Mouse (Mus musculus): ENCODE results near the gene Gm20532.

Gm20532 gene

GRCm38 (mm10) chr2:26574862-26575261 is 11.6 kb upstream of the Gm20532 start:
- no peak for DNase-seq

GRCm38 (mm10) chr2:26575378-26575777 is 11.1 kb upstream of the Gm20532 start:
- DNase-seq: no peak

DNA sequence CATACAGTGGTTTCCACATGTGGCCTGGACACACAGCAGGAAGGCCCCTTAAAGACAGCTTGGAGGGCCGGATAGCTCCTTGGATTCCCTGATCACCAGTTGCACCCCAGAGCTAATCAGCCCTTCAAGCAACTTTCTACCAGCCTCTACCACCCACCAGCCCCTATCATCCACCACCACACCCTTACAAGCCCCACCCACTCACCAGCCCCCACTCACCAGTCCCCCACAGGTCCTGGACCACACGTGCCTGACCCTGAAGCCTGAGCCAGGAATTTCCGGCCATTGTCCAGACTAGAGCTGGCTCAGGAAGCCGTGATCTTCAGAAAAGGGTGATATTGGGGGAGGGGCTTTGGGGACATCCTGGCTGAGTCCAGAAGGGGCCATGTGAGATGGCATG is 10.6 kb upstream of the Gm20532 start:
- peak; percentile 62 to 78 for DNase-seq

- DNase-seq: no peak
Measured at GRCm38 (mm10) chr2:26576462-26576861, 10.0 kb upstream of the Gm20532 start.

- DNase-seq: peak; percentile 57 to 79
Measured at GRCm38 (mm10) chr2:26578369-26578768, 8.1 kb upstream of the Gm20532 start.

GRCm38 (mm10) chr2:26579714-26580113 is 6.7 kb upstream of the Gm20532 start, which contains the start of gene Egfl7:
TSS of gene Egfl7 (plus strand) at chr2:26580014.
- DNase-seq: no peak

GRCm38 (mm10) chr2:26580751-26581150 is 5.7 kb upstream of the Gm20532 start:
- DNase-seq: peak; percentile 43 to 53

- DNase-seq: peak; percentile 59 to 69
Measured at GRCm38 (mm10) chr2:26582203-26582602, 4.2 kb upstream of the Gm20532 start.

DNA sequence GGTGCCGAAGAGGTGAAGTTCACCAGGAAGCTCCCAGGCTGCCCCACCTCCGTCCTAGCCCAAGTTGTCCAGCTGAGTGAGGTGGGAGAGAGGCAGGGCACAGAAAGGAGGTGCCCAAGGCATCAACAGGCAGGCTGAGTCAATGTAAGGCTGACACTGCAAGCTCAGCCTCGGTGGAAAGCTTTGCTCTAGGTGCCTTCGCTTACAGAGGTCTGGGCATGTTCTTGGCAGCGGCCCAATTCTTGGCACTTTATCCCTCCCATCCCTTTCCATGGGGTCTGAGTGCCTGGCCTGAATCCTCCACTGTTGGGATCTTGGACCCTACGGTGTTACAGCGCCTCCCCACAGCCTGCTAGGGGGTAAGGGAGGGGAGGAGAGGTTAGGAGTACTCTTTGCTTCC is 3.7 kb upstream of the Gm20532 start:
- no peak for DNase-seq

DNA sequence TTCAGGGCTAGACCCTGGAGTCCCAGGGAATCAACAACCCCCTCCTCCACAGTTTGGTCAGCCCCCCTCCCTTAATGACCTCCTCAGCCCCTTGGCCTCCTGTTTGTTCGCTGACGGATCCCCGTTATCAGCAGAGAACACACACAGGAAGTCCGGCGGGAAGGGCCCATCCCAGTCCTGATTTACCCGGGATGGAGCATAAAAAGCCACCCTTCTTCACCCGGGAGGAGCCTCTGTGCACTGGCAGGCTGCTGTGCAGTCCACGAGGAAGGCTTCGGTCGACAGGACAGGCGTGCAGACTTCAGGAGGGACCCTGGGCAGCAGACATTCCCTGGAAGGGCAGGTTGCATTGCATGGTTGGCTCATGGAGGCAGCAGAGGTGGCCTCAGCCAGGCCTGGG is 2.8 kb upstream of the Gm20532 start:
- peak; percentile 72 to 76 for DNase-seq

GRCm38 (mm10) chr2:26585713-26586112 is 726 bp upstream of the Gm20532 start:
- DNase-seq: no peak

DNA sequence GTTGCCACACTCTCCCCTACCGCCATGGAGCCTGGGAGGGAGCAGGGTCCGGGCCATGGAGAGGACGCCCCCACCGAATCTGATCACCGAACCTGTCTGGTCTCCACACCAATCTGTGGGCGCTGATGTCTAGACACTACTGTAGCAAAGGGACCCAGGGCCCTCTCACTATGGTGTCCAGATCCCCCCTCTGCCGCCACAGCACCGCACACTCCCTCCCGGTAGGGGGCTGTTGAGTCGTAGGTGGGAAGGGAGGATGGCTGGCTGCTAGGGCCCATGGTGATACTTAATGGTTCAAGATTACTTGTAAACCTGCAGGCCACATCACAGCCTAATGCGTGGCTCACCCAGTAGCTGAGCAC is 586 bp downstream of the Gm20532 start:
- DNase-seq: no peak

DNA sequence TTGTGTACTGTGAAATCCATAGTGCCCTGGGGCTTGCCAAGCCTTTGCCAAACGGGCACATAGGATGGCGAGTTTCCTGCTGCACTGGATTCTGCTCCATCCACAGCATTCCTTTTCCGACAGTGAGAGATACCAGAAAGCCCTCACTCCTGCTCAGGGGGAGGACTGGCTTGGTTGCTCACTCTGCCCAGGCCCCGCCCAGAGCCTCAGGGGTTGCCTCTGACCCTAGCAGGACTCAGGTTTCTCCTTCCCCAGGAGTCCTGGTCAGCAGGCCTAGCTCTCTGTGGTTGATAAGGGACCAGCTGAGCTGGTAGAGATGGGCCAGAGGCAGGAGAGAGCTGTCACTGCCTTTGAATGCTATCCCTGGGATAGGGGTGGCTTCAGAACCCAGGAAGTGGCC is 2.1 kb downstream of the Gm20532 start:
- no peak for DNase-seq

GRCm38 (mm10) chr2:26589284-26589683 is 2.8 kb downstream of the Gm20532 start:
- no peak for DNase-seq

- no peak for DNase-seq
Measured at GRCm38 (mm10) chr2:26590282-26590681, 3.8 kb downstream of the Gm20532 start.

DNA sequence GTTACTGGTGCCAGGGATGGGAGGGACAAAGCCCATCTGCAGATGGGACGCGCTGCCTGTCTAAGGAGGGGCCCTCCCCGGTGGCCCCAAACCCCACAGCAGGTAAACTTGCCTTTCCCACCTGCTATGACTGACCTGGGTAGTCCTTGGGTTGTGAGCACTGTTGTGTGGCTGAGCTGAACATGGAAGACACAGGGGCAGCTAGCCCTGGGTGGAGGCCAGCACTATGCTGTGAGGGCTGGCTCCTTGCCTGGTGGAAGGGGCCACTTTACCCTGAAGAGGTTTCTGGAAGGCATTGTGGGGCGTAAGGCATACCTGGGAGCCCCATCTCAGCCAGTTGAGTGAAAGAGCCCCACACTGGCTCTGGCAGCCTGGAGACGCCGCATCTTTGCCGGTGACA is 4.5 kb downstream of the Gm20532 start:
- DNase-seq: no peak

DNA sequence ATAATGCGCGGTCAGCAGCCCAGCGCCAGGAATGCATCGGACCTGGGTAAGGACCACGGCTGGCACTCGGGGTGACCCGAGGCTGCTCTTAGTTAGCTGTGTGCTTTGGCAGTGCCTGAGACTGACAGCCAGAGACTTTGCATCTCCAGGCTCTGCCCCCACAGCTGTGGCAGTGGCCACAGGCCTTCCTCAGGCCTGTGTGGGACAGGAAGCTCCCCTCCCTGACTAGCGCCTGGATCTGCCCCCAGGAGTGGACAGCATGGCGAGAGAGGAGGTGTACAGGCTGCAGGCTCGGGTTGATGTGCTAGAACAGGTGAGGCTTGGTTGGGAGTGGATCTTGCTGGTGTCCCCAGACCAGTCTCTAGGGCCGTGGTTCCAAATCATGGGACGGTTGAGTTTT is 5.0 kb downstream of the Gm20532 start:
- no peak for DNase-seq

DNA sequence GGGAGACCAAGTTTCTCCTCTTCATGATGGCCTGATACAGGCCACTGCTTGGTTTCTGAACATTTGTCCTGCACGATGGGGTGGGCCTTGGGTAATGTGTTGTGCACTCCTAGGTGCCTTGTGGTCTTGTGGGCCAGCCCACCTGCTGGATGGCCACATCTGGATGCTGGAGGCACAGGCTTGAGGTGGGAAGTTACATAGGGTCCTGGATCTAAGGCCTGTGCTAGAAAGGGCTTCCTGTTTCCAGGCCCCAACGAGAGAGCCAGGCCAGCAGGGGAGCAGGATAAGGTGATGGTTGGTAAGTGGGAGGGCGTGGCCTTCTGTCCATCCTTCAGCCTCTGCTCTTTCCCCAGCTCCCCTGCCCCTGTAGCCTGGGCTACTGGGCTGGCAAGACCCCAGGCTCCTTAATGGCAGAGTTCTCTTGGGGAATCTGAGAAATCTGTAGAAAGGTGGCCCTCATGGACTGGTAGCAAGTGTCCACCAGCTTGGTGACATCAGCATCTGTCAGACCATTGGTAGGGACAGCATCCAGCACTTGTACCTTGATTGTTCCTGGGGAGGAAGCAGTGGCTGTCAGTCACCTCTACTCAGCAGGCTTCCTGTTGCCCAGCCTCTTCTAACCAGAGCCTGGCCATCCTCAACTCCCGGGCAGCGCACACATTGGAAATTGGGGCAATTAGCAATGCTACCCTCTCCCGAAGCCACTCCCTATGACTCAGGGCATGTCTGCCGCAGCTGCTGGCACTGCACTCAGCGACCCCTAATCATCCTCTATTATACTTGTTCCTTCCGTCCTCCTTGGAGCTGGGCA is 7.0 kb downstream of the Gm20532 start:
- DNase-seq: no peak

DNA sequence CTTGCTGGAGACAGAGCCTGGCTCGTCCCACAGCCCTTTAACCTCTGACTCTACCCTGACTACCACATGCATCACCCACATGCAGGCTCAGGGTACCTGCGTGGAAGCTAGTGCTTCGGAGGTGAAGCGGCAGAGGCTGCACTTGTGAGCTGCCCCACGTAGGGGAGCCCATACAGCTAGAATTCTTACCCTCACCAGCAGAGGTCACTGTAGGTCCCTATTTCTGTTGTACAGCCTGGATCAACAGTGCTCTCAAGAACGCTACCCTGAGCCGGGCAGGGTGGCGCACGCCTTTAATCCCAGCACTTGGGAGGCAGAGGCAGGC is 7.5 kb downstream of the Gm20532 start:
- peak; percentile 78 to 83 for DNase-seq

GRCm38 (mm10) chr2:26594461-26594933 is 8.1 kb downstream of the Gm20532 start:
- no peak for DNase-seq

GRCm38 (mm10) chr2:26594934-26595724 is 8.7 kb downstream of the Gm20532 start:
- DNase-seq: peak; percentile 77 to 82

DNA sequence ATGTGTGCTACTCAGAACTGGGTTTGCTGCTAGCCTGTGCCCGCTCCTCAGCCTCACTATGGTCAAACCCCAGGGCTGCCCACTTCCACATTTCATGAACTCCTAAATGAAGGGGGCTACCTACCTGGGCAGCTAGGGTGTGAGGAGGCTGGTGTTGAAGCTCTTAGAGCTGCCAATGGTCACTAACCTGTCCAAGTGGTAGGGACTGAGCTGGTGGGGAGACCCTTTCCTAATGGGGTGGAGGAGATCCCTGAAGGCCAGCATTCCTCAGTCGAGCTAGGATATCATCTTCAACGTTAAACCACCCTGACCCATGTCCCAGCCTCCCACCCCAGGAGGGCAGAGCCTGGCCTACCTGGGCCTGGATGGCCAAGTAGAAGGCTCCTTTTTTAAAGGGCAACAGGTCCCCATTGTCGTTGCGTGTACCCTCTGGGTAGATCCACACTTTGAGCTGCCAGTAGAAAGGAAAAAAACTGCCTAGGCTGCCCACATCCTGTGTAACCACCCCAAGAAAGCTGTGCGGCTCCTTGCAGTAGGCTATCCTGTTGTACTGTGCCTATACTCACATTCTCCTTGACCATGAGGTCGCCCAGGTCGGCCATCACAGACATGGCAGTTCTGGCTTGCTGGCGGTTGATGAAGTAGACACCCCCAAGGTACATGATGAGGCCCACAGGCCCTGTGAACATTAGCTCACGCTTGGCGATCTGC is 9.4 kb downstream of the Gm20532 start:
- no peak for DNase-seq

- DNase-seq: no peak
Measured at GRCm38 (mm10) chr2:26596898-26597297, 10.5 kb downstream of the Gm20532 start.

DNA sequence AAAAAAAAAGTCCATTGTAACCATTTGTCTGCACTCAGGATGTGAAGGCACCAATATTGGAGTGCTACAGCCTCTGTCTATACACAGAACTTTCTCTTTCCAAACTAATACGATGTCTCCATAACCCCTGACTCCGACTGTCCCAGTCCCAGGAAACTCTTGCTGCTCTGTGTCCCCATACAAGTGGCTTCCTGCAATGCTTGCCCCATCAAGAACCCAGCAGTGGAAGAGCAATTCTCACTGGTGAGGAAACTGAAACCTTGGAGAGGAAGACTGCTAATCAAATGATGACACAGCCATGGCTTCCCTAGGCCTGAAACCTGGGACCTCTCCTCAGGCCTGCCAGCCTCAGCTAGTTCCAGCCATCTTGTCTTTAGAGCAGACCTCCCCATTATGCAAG is 11.4 kb downstream of the Gm20532 start:
- no peak for DNase-seq

All from kidney, adult 8-10 months (tissue).